ENCODE assay signal across 8 mouse cellular contexts in the genomic region with DNA sequence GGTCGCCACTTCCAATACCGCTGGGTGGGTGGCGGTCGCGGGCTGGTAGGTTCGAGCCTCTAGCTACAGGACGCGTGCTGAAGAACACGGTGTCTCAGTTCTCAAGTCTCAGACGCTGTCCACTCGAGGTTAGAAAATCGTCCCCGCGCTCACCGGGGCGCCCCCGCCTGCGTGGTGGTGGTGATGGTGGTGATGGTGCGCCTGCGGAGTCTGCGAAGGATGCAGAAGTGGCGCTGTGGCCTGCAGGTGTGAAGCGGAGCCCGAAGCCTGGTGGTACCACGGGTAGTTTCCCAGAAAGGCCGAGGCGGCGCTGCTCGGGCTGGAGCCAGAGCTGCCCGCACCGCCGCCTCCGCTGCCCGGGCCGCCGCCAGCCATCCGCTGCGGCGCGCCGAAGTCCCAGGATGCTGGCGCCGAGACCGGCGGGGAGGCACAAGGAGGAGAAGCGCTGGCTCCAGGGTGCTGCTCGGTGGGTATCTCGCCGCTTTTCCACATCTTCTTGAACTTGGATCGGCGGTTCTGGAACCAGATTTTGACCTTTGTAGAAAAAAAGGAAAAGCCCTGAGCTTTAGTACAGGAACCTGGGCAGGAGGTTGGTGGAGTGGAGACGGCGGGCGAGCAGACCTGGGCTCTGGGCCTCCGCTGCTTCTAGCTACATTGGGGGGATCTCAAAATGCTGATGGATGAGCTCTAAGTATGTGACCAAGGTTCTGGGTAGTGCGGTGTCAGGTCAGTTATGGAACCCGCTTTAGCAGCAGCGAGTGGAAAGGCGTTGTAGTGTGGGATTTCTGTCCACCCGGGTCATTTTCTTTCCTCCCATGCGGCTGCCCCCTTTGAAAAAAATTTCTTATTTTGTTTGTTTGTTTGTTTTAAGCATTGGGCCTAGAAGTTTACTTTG. TPM values are rescaled to one million over a fixed set of nuclear protein-coding genes. Genes with fewer than 3 reads are reported as not detected.
DNase-seq lines count a peak whose midpoint lies in the region; ATAC-seq lines count a peak whose summit lies in the region.

No protein-coding gene starts in this region.

- no peaks in the 10 kb centered on the region for H3K9me3 ChIP-seq in embryonic facial prominence, embryonic 10.5 days
- no peaks in the 10 kb centered on the region for H3K9me3 ChIP-seq in neural tube, embryonic 11.5 days (ENCODE audit: control insufficient read depth, low read length)

- WGBS in embryonic facial prominence, embryonic 10.5 days = under 1% methylated on average over 61 of the region's 61 CpGs
- under 1% methylated on average over 61 of the region's 61 CpGs for WGBS in neural tube, embryonic 11.5 days

- peak overlapping the region; percentile 22; the same call in 1 of the 2 replicates for H3K9ac ChIP-seq in neural tube, embryonic 11.5 days (ENCODE audit: low read length)

- peak overlapping the region; percentile 91 for H3K27ac ChIP-seq in embryonic facial prominence, embryonic 10.5 days (replicated peaks)
- H3K27ac ChIP-seq in neural tube, embryonic 11.5 days (ENCODE audit: low read depth, low read length) = no peak overlapping the region

- no peak for ATAC-seq in neural tube, embryonic 11.5 days (ENCODE audit: insufficient read depth, low FRiP score, low TSS enrichment)

- peak; percentile 11 to 21 for DNase-seq in left cerebral cortex, postnatal 25 days (ENCODE audit: low spot score in 2 of 2)
- no peak for DNase-seq in left cerebral cortex, adult 9 months (ENCODE audit: low spot score in 2 of 2)
- peak; percentile 73 for DNase-seq in embryonic facial prominence, embryonic 10.5 days (ENCODE audit: low spot score)
- peak; percentile 45 for DNase-seq in induced T-regulatory cell, adult 2 months (ENCODE audit: low read depth)
- DNase-seq in neural tube, embryonic 11.5 days (ENCODE audit: low spot score) = peak; percentile 64
- DNase-seq in adrenal gland, adult 18-20 months (ENCODE audit: low spot score in 2 of 2) = no peak
- DNase-seq in layer of hippocampus, adult 9-10 months (ENCODE audit: low spot score) = no peak
- no peak for DNase-seq in urinary bladder, adult 2 months (ENCODE audit: low spot score)

- intact Hi-C loops in left cerebral cortex, postnatal 25 days (cut with DNase I) = loop anchor here (2.0 to 5.0 kb wide), 2 partner anchors 14 to 1072 kb away; partner anchors contain the start of gene Sp5

- peaks cover 92% of the 10 kb centered on the region for H3K27me3 ChIP-seq in embryonic facial prominence, embryonic 10.5 days (replicated peaks; ENCODE audit: low read depth, poor library complexity, severe bottlenecking)
- H3K27me3 ChIP-seq in neural tube, embryonic 11.5 days (ENCODE audit: control insufficient read depth, insufficient read depth, low read length) = peaks cover 84% of the 10 kb centered on the region

- peak overlapping the region; percentile 97 for H3K4me2 ChIP-seq in neural tube, embryonic 11.5 days (ENCODE audit: low read depth)

- peaks cover 22% of the 10 kb centered on the region for H3K36me3 ChIP-seq in embryonic facial prominence, embryonic 10.5 days (replicated peaks)
- H3K36me3 ChIP-seq in neural tube, embryonic 11.5 days (ENCODE audit: control insufficient read depth, insufficient read depth, low read length) = no peaks in the 10 kb centered on the region

- peaks cover 72% of the 10 kb centered on the region for H3K4me1 ChIP-seq in embryonic facial prominence, embryonic 10.5 days
- peaks cover 18% of the 10 kb centered on the region for H3K4me1 ChIP-seq in neural tube, embryonic 11.5 days (ENCODE audit: control insufficient read depth, insufficient read depth, low read length)

- peak overlapping the region; percentile 65 for H3K4me3 ChIP-seq in embryonic facial prominence, embryonic 10.5 days
- peak overlapping the region; percentile 18 for H3K4me3 ChIP-seq in neural tube, embryonic 11.5 days (ENCODE audit: low read depth, low read length)

RNA-seq across cellular contexts. Expression of gene Dlx2, which starts 1.9 kb away (rescaled TPM):
- 1 to 10 TPM; 5.3 to 5.4 TPM for total RNA-seq in left cerebral cortex, postnatal 25 days (2021)
- polyA plus RNA-seq in embryonic facial prominence, embryonic 10.5 days (2016; fragmentation: Nextera tagmentation; extraction: Ambion mirVana) = 33.3 and 38.4 TPM in 2 replicates
- 2.2 TPM in 2 replicates for polyA plus RNA-seq in neural tube, embryonic 11.5 days (2014; fragmentation: Nextera tagmentation; extraction: Ambion mirVana)
- under 1 TPM; 0.50 to 0.54 TPM for total RNA-seq in adrenal gland, adult 18-20 months (2021)
- not detected in 2 replicates for polyA plus RNA-seq in urinary bladder, adult 2 months (2012; rRNA removed)

RNA-seq across cellular contexts. Expression of gene Dlx1, which starts 16.7 kb away (rescaled TPM):
- 10 to 100 TPM; 15.9 to 19.9 TPM for total RNA-seq in left cerebral cortex, postnatal 25 days (2021)
- polyA plus RNA-seq in embryonic facial prominence, embryonic 10.5 days (2016; fragmentation: Nextera tagmentation; extraction: Ambion mirVana) = 46.1 and 69.6 TPM in 2 replicates
- polyA plus RNA-seq in neural tube, embryonic 11.5 days (2014; fragmentation: Nextera tagmentation; extraction: Ambion mirVana) = 1.2 and 2.5 TPM in 2 replicates
- total RNA-seq in adrenal gland, adult 18-20 months (2021) = under 1 TPM; 0.17 to 0.29 TPM
- polyA plus RNA-seq in urinary bladder, adult 2 months (2012; rRNA removed) = 0.10 and 0.11 TPM in 2 replicates

Comparison
In these comparisons a context has a peak if more than half of its experiments do, and no peak if none do; other contexts are left out.
1. DNase-seq: peak in left cerebral cortex, postnatal 25 days (2 of 2), embryonic facial prominence, embryonic 10.5 days (single experiment), induced T-regulatory cell, adult 2 months (single experiment) and neural tube, embryonic 11.5 days (single experiment); none in left cerebral cortex, adult 9 months (0 of 2), adrenal gland, adult 18-20 months (0 of 2), layer of hippocampus, adult 9-10 months (single experiment) and urinary bladder, adult 2 months (single experiment).
2. RNA of gene Dlx2, which starts 1.9 kb away (polyA plus RNA-seq): 33.3 to 38.4 TPM in embryonic facial prominence, embryonic 10.5 days; 2.2 TPM in neural tube, embryonic 11.5 days and not detected in urinary bladder, adult 2 months; every median in the first group is over 10 times any median in the second.
3. RNA of gene Dlx1, which starts 16.7 kb away (polyA plus RNA-seq): 46.1 to 69.6 TPM in embryonic facial prominence, embryonic 10.5 days; 1.2 to 2.5 TPM in neural tube, embryonic 11.5 days and 0.10 to 0.11 TPM in urinary bladder, adult 2 months; every median in the first group is over 10 times any median in the second.